Mouse (Mus musculus): ENCODE measurements at regions not wholly inside any gene's neighbourhood (a gene's known extent, or its start where the extent isn't known, plus 50 kb on each side); places are given as distances from the start of the nearest gene placed in this dataset.

- ATAC-seq = no peak
- 63% methylated on average over 10 of the region's 10 CpGs for WGBS (ENCODE audit: insufficient replicate concordance)
- Histone ChIP-seq H3K36me3 (replicated peaks; ENCODE audit: insufficient read depth, low read length) (no peaks in the 10 kb centered on the region), H3K4me3 (ENCODE audit: low read depth, low read length) (no peak overlapping the region), H3K27ac (ENCODE audit: low read depth) (no peak overlapping the region), H3K4me2 (ENCODE audit: low read depth, low read length) (no peak overlapping the region), H3K27me3 (ENCODE audit: insufficient read depth, low read length) (no peaks in the 10 kb centered on the region), H3K9ac (replicated peaks) (no peak overlapping the region), H3K4me1 (ENCODE audit: insufficient read depth) (no peaks in the 10 kb centered on the region), H3K9me3 (ENCODE audit: low read length) (no peaks in the 10 kb centered on the region)
- DNase-seq = no peak
- TF ChIP-seq CTCF (IDR thresholded peaks at IDR 0.05; ENCODE audit: low read depth) (no peak), EP300 (IDR thresholded peaks at IDR 0.05; ENCODE audit: low read depth) (no peak)
These were observed 235.3 kb downstream of the Vrk1 start for GRCm38 (mm10) chr12:106245178-106245840.

- Histone ChIP-seq H3K27ac (ENCODE audit: low read depth) (no peak overlapping the region), H3K4me3 (ENCODE audit: low read depth, low read length) (no peak overlapping the region), H3K27me3 (ENCODE audit: insufficient read depth, low read length) (no peaks in the 10 kb centered on the region), H3K4me2 (ENCODE audit: low read depth, low read length) (no peak overlapping the region), H3K36me3 (replicated peaks; ENCODE audit: insufficient read depth, low read length) (no peaks in the 10 kb centered on the region), H3K9me3 (ENCODE audit: low read length) (no peaks in the 10 kb centered on the region), H3K4me1 (ENCODE audit: insufficient read depth) (no peaks in the 10 kb centered on the region), H3K9ac (replicated peaks) (no peak overlapping the region)
- no peak for DNase-seq
- no peak for ATAC-seq
- 76% methylated on average over 7 of the region's 7 CpGs for WGBS (ENCODE audit: insufficient replicate concordance)
- TF ChIP-seq EP300 (IDR thresholded peaks at IDR 0.05; ENCODE audit: low read depth) = no peak
- no peak for TF ChIP-seq CTCF (IDR thresholded peaks at IDR 0.05; ENCODE audit: low read depth)
These were observed 263.6 kb downstream of the Vrk1 start for GRCm38 (mm10) chr12:106273591-106273990.

- TF ChIP-seq EP300 (IDR thresholded peaks at IDR 0.05; ENCODE audit: low read depth) (no peak), CTCF (IDR thresholded peaks at IDR 0.05; ENCODE audit: low read depth) (no peak)
- Histone ChIP-seq H3K4me3 (ENCODE audit: low read depth, low read length) (no peak overlapping the region), H3K4me1 (ENCODE audit: insufficient read depth) (no peaks in the 10 kb centered on the region), H3K4me2 (ENCODE audit: low read depth, low read length) (no peak overlapping the region), H3K27ac (ENCODE audit: low read depth) (no peak overlapping the region), H3K9ac (replicated peaks) (no peak overlapping the region), H3K27me3 (ENCODE audit: insufficient read depth, low read length) (no peaks in the 10 kb centered on the region), H3K36me3 (replicated peaks; ENCODE audit: insufficient read depth, low read length) (no peaks in the 10 kb centered on the region), H3K9me3 (ENCODE audit: low read length) (no peaks in the 10 kb centered on the region)
- no peak for ATAC-seq
- no peak for DNase-seq
- 78% methylated on average over 14 of the region's 14 CpGs for WGBS (ENCODE audit: insufficient replicate concordance)
These were observed 267.9 kb downstream of the Vrk1 start for GRCm38 (mm10) chr12:106277886-106278285.

- Histone ChIP-seq H3K9ac (replicated peaks) (no peak overlapping the region), H3K27me3 (ENCODE audit: insufficient read depth, low read length) (no peaks in the 10 kb centered on the region), H3K36me3 (replicated peaks; ENCODE audit: insufficient read depth, low read length) (no peaks in the 10 kb centered on the region), H3K4me3 (ENCODE audit: low read depth, low read length) (no peak overlapping the region), H3K4me1 (ENCODE audit: insufficient read depth) (no peaks in the 10 kb centered on the region), H3K4me2 (ENCODE audit: low read depth, low read length) (no peak overlapping the region), H3K9me3 (ENCODE audit: low read length) (no peaks in the 10 kb centered on the region), H3K27ac (ENCODE audit: low read depth) (no peak overlapping the region)
- no peak for DNase-seq
- no peak for ATAC-seq
- WGBS (ENCODE audit: insufficient replicate concordance) = 63% methylated on average over 16 of the region's 16 CpGs
- TF ChIP-seq EP300 (IDR thresholded peaks at IDR 0.05; ENCODE audit: low read depth) (no peak), CTCF (IDR thresholded peaks at IDR 0.05; ENCODE audit: low read depth) (no peak)
These were observed 272.6 kb downstream of the Vrk1 start for GRCm38 (mm10) chr12:106282491-106283106.

- TF ChIP-seq EP300 (IDR thresholded peaks at IDR 0.05; ENCODE audit: low read depth) (no peak), CTCF (IDR thresholded peaks at IDR 0.05; ENCODE audit: low read depth) (no peak)
- ATAC-seq = no peak
- H3K9me3 ChIP-seq (ENCODE audit: low read length) = no peaks in the 10 kb centered on the region
- no peaks in the 10 kb centered on the region for H3K36me3 ChIP-seq (replicated peaks; ENCODE audit: insufficient read depth, low read length)
- H3K27me3 ChIP-seq (ENCODE audit: insufficient read depth, low read length) = no peaks in the 10 kb centered on the region
- H3K4me2 ChIP-seq (ENCODE audit: low read depth, low read length) = no peak overlapping the region
- no peak overlapping the region for H3K9ac ChIP-seq (replicated peaks)
- no peak overlapping the region for H3K4me3 ChIP-seq (ENCODE audit: low read depth, low read length)
- DNase-seq = no peak
- no peaks in the 10 kb centered on the region for H3K4me1 ChIP-seq (ENCODE audit: insufficient read depth)
- no peak overlapping the region for H3K27ac ChIP-seq (ENCODE audit: low read depth)
- WGBS (ENCODE audit: insufficient replicate concordance) = 72% methylated on average over 8 of the region's 8 CpGs
These were observed 274.8 kb downstream of the Vrk1 start for GRCm38 (mm10) chr12:106284814-106285213.

GRCm38 (mm10) chr12:106288791-106289515 lies 278.9 kb downstream of the Vrk1 start:
- 40% methylated on average over 23 of the region's 23 CpGs for WGBS (ENCODE audit: insufficient replicate concordance)
- Histone ChIP-seq H3K4me2 (ENCODE audit: low read depth, low read length) (no peak overlapping the region), H3K36me3 (replicated peaks; ENCODE audit: insufficient read depth, low read length) (no peaks in the 10 kb centered on the region), H3K27ac (ENCODE audit: low read depth) (no peak overlapping the region), H3K9ac (replicated peaks) (no peak overlapping the region), H3K4me3 (ENCODE audit: low read depth, low read length) (no peak overlapping the region), H3K9me3 (ENCODE audit: low read length) (no peaks in the 10 kb centered on the region), H3K27me3 (ENCODE audit: insufficient read depth, low read length) (no peaks in the 10 kb centered on the region), H3K4me1 (ENCODE audit: insufficient read depth) (no peaks in the 10 kb centered on the region)
- no peak for DNase-seq
- TF ChIP-seq EP300 (IDR thresholded peaks at IDR 0.05; ENCODE audit: low read depth) = no peak
- no peak for ATAC-seq

Measured in liver, postnatal 0 days (tissue).